Mouse (Mus musculus) ovary, postnatal 10 days (tissue): ENCODE data around the gene Nup50.

Source experiments
- DNase-seq: peaks from one replicate; pipeline ENCODE4 v3.0.0; 2022; ENCODE audit warnings: low spot score

Nup50 gene

DNA sequence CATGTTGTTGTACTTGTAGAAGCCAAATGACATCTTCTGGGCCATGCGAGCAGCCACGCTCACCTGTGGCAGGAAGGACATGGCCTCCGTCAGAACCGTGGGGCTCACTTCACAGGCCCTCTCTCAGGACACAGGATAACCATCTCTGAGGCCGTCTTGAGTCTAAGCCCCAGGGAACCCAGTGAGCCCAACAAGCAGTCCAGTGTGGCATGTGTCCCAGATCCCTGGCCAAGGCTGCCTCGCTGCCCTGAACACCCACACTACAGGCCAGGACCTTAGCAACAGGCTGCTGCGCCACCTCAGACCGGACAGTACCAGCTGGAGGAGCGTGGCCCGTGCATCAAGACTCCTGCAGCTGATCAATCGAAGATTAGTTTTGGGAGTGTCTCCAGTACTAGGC, 30.0 kb downstream of the Nup50 start:
- DNase-seq: no peak

DNA sequence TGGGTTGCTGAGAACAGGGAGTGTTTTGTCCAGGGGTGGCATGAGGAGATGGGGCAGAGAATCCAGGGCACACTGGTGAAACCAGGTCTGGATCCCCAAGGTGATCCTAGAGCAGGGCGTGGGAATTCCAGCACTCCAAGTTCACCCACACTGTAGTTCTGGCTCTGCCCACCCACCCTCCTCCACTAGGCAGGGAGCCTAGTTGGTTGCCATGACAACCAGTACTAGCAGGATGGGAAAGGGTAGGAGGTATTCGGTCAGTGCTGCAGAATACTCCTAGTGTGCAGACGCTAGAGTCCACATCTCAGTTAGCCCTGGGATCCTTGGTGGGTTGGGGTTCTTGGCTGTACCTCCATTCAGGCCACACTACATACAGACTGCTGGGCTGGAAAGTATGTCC, 34.6 kb downstream of the Nup50 start:
- no peak for DNase-seq

DNA sequence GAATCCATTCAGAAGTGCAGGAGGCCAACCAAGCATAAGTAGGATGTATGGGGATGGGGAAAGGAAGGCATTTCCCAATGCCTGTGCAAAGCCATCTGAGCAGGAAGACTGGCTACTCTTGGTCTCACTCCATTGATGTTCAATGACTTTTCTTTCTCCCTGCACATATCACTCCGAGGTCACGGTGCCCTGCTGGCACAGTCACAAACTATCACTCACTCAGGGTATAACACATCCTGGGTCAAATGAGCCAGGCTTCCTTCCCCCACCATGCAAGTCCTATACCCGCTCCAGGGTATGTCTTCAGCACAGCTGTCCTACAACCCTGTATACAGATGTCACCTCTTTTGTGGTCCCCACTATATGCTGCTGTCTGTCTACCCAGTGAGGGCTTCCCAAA, 35.1 kb downstream of the Nup50 start:
- DNase-seq: no peak

- DNase-seq: no peak
Observed at GRCm38 (mm10) chr15:84959891-84960290, 36.7 kb downstream of the Nup50 start.

DNA sequence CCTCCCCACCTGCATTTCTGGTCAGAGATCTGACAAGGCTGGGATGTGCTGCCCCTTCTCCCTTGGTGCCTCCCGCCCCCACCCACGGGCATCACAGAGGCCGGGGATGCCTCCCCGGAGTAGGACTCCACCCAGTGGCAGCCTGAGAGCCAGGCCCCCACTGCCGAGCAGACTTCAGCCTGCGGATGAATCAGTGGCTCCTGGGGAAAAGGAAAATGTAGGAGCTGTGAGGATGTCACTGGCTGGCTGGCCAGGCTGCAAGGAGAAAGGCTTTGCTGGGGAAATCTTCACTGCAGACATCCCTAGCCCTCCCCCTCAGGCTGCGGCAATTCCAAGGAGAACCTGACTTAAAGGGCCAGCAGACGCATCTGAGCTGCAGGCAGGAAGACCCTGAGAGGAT, 37.5 kb downstream of the Nup50 start:
- DNase-seq: no peak

DNA sequence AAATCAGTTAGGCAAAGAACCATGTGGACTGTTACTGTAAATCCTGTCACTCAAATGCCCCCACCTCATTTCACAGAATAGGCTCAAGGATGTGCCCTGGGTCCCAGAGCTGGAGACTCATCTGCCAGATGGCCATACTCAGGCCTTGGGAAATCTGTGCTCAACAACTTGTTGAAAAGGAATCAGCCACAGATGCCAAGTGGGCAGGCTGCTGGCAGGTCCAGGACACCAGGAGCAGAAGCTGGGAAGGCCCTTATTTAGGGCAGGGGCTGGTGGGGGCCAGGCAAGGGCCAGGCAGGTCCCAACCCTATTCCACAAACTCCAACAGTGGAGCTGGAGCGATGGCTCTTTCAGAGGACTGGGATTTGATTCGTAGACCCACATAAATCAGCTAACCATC, 39.3 kb downstream of the Nup50 start:
- no peak for DNase-seq

DNA sequence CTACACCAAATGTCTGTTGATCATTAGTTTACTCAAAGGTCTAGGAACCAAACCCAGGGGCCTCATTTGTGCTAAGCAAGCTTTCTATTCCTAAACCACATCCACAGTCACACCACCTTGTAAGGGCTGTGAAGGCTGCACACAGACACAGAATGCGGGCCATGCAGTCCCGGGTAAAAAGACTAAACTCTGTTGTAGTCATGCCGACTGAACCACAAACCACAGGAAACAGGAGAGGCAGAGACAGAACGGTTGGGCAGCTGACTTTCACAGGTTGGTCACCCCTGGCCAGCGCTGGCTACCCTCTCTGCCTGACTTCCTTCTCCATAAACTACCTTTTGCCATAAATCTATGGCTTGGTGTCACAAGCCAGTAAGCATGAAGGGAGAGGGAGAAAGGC, 41.6 kb downstream of the Nup50 start:
- DNase-seq: no peak

GRCm38 (mm10) chr15:84965575-84966360, 42.6 kb downstream of the Nup50 start:
- DNase-seq: peak; percentile 36

DNA sequence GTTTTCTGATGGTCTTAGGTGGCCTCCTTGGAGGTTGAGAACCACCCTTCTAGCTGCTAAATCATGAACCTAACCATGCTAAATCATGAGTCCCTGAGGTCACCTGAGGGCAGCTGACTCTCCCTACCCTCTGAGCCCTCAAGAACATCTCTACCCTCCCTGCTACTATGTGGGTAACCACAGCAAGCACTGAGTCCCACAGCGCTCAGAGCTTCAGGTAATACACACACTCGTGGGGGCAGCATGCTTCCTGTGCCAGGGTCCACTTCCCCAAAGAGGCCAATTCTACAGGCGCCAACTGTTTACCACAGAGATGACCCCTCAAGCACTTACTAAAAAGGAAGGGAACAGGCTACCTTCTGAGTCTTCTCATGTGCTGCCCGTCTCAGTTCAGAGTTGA, 45.3 kb downstream of the Nup50 start:
- DNase-seq: no peak

DNA sequence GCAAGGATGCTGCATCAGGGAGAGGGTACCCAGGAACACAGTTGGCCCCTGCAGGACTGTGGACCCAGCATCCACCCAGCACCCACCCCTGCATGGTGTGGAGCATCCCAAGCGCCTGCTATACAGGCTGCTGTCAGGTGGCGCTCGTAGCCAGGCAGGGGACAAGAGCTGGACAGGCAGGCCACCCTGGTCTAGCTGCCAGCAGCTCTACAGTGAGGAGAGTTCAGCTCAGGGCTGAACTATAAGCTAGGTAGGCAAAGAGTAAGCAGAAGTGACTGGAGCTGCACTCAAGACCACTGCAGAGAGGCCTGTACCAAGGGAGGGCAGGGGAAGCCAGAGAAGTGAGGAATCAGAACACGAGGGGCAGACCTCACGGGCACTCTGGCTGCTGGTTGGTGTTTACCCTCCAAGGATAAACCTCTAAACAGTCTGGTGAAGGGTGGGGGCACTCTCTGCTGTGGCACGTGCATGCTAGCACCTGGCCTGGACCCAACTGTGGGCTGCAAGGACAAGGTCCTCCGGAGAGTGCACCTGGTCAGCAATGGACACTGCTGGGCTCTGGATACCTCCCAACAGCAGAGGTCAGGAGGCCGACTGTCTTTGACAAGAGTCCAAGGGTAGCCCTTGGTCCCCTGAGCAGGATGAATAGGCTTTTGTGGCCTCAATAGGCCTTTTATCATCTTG, 49.8 kb downstream of the Nup50 start:
- DNase-seq: no peak

- no peak for DNase-seq
Observed at GRCm38 (mm10) chr15:84973544-84973871, 50.3 kb downstream of the Nup50 start.

DNA sequence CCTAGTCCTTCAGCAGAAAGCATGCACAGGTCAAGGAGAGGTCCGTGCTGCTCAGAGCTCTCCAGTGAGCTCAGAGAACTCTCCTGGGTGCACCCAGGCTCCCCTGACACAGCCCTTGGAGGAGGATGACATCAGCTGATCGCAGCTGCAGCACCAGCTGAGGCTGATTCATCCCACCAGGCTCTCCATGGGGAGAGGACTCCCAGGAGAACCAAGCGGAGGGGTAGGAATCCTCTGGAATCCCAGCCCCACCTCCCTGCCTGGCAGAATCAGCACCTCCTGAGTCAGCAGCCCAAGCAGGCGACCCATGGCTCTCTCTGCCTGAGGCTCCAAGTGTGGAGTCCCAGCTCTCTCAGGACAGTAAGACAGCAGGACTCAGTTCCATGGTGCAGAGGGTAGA, 52.5 kb downstream of the Nup50 start:
- DNase-seq: no peak

GRCm38 (mm10) chr15:84981609-84982313, 58.5 kb downstream of the Nup50 start:
- no peak for DNase-seq

DNA sequence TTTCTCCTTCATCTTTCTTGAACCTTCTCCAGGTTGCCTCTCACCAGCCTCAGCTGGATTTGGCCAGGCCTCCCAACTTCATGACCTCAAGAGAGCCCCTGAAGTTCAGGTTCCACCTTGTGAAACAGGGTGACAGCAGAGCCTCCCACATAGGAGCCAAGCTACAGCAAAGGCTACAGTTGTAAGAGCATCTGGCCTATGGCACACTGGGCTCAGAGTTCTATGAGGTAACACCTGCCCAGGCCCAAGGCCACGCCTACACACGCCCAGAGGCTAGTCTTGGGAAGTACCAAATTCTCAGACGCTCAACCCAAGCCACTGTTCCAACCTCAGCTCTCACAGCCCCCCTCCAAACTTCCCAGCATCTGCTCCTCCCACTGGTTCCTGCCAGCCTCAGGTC, 59.7 kb downstream of the Nup50 start:
- DNase-seq: no peak

- no peak for DNase-seq
Observed at GRCm38 (mm10) chr15:84983721-84984120, 60.5 kb downstream of the Nup50 start.

GRCm38 (mm10) chr15:84985516-84986160, 62.4 kb downstream of the Nup50 start:
- no peak for DNase-seq

GRCm38 (mm10) chr15:84986171-84987019, 63.2 kb downstream of the Nup50 start:
- DNase-seq: no peak

- DNase-seq: no peak
Observed at GRCm38 (mm10) chr15:84987020-84987815, 64.0 kb downstream of the Nup50 start.

DNA sequence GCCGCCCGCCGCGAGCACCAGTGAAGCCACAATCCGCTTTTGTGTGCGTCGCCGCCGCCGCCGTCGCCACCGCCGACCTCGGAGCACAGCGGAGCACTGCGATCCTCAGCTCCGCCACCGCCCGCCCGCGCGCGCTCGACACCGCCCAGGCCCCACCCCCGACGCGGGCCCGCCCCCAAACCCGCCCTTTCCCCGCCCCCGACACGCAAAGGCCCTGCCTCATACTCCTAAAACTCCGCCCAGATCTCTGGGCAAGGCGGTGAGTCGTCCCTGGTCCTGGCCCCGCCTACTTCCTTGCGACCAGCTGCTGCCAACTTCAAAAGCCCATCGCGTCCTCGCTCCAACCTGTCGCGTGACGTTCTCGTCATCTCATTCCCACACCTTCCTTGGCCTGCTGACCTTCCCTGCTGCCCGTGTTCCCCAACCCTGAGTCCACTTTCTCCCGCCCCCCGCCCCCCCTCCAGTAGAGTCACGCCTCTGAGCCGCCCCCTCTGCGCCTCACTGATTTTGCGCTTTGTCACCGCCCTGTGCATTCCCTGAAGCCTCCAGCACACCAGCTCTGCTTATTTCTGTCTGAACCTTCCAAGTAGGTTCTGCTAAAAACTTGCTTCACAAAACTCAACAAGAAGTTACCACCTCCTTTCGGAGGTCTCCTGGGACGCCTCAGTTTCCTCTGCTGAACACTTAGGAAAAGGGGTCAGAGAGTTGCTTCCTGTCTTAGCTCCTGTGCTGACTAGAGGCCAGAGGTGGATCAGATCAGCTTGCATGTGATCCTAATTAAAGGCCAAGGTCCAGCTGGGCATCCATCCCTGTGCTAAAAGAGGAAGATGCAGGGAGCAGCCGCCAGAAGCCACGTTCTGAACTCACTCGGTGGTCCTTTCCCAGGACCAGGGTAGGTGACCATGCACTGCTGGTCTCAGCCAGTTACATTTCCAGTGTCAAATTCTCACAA, 64.9 kb downstream of the Nup50 start, which contains the start of gene 5031439G07Rik:
TSS of gene 5031439G07Rik (minus strand) at position 678 of the 952 bp plus-strand sequence.
- DNase-seq: peak; percentile 62

- DNase-seq: no peak
Observed at GRCm38 (mm10) chr15:84989098-84989497, 65.9 kb downstream of the Nup50 start.
